Comparison of ENCODE assay signal across 24 mouse cellular contexts in the genomic region with DNA sequence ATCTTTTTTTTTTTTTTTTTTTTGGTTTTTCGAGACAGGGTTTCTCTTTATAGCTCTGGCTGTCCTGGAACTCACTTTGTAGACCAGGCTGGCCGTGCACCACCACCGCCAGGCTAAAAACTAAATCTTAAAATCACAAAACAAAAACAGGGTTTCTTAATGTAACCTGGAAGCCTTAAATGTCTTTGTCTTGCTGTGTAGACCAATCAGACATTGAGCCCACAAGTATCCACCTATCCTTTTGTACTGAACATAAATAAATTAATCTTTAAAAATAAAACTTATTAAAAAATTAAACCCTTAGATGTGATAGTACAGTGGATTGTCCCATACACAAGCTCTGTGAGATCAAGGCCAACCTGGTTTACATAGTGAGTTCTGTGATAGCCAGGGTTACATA. TPM values are rescaled to one million over a fixed set of nuclear protein-coding genes. Genes with fewer than 3 reads are reported as not detected.
DNase-seq lines count a peak whose midpoint lies in the region; TF ChIP-seq lines count a peak whose summit lies in the region.
"Had no signal": no experiment of that assay in that cellular context is flagged by ENCODE, and none has a peak within 500 bp of the region (broad histone marks: within the 10 kb centered on the region; RNA-seq: fewer than 3 reads in every experiment).

No protein-coding gene starts in this region.

- no peak for TF ChIP-seq RAD21 in MEL (IDR thresholded peaks at IDR 0.05; ENCODE audit: low read depth, low read length)

- H3K4me3 ChIP-seq in MEL (ENCODE audit: control insufficient read depth in 1 of 2, insufficient read depth in 1 of 2, low read depth in 2 of 2, low read length in 2 of 2) = no peak overlapping the region
- H3K4me3 ChIP-seq: embryonic facial prominence, embryonic 10.5 days; embryonic facial prominence, embryonic 12.5 days; forebrain, embryonic 13.5 days; forebrain, embryonic 15.5 days had no signal

- TF ChIP-seq EP300 in MEL (IDR thresholded peaks at IDR 0.05; ENCODE audit: low read depth in 1 of 2, low read length in 2 of 2) = no peak

- no peaks in the 10 kb centered on the region for H3K79me2 ChIP-seq in MEL (ENCODE audit: control insufficient read depth, insufficient read depth, low read length, poor library complexity)

- H3K9ac ChIP-seq in MEL (ENCODE audit: control insufficient read depth, low read depth, low read length, poor library complexity, severe bottlenecking) = no peak overlapping the region
- H3K9ac ChIP-seq: embryonic facial prominence, embryonic 12.5 days; forebrain, embryonic 13.5 days; forebrain, embryonic 15.5 days; forebrain, postnatal 0 days had no signal

- no peak for TF ChIP-seq POLR2A in MEL (IDR thresholded peaks at IDR 0.05; ENCODE audit: control insufficient read depth in 1 of 2, insufficient read depth in 1 of 2, low read depth in 1 of 2, low read length in 2 of 2, poor library complexity in 1 of 2)

- H3K36me3 ChIP-seq in MEL (ENCODE audit: control insufficient read depth in 1 of 2, insufficient read depth in 2 of 2, low read length in 2 of 2) = no peaks in the 10 kb centered on the region
- H3K36me3 ChIP-seq: embryonic facial prominence, embryonic 10.5 days; embryonic facial prominence, embryonic 12.5 days; forebrain, embryonic 15.5 days had no signal

- H3K27me3 ChIP-seq in MEL (ENCODE audit: control insufficient read depth in 1 of 2, insufficient read depth in 2 of 2, low read length in 2 of 2) = peaks cover 0 to 4% of the 10 kb centered on the region in 2 experiments; a peak in 1 of 4 replicates
- H3K27me3 ChIP-seq: embryonic facial prominence, embryonic 12.5 days; forebrain, embryonic 13.5 days; forebrain, embryonic 15.5 days had no signal

- H3K9me3 ChIP-seq in MEL (replicated peaks; ENCODE audit: insufficient read depth, low read length) = no peaks in the 10 kb centered on the region
- H3K9me3 ChIP-seq: embryonic facial prominence, embryonic 10.5 days; embryonic facial prominence, embryonic 12.5 days; forebrain, embryonic 13.5 days; forebrain, embryonic 15.5 days; G1E had no signal

- H3K27ac ChIP-seq in MEL (ENCODE audit: control insufficient read depth, low read depth, low read length) = no peak overlapping the region
- H3K27ac ChIP-seq: embryonic facial prominence, embryonic 10.5 days; embryonic facial prominence, embryonic 12.5 days; forebrain, embryonic 13.5 days; forebrain, embryonic 15.5 days had no signal

- DNase-seq in A20 (ENCODE audit: low read depth, low spot score) (peak; percentile 77), MEL (ENCODE audit: low read depth, low spot score) (peak; percentile 30), ZHBTc4 (ENCODE audit: low read depth, low spot score) (peak; percentile 59), MN1 (ENCODE audit: low spot score) (no peak)
- DNase-seq in thymus, adult 18-20 months = no peak
- no peak for DNase-seq in thymus, postnatal 36 days
- DNase-seq: adrenal gland, adult 8-10 months; adrenal gland, postnatal 14 days; adrenal gland, postnatal 36 days; cerebellum, adult 11-12 months; cerebellum, adult 2 months; cerebellum, adult 9-10 months; cerebellum, postnatal 10 days; cerebellum, postnatal 25 days; forebrain, postnatal 0 days had no signal

- no peaks in the 10 kb centered on the region for H3K4me1 ChIP-seq in MEL (ENCODE audit: control insufficient read depth in 1 of 2, insufficient read depth in 2 of 2, low read length in 2 of 2)

- no peak for TF ChIP-seq CTCF in MEL (IDR thresholded peaks at IDR 0.05 in 2 of 3, conservative IDR thresholded peaks at IDR 0.05 in 1 of 3; ENCODE audit: control insufficient read depth in 1 of 3, insufficient read depth in 1 of 3, low read depth in 2 of 3, low read length in 3 of 3, poor library complexity in 1 of 3, severe bottlenecking in 1 of 3)

TF ChIP-seq in MEL, 35 proteins besides CTCF, POLR2A, EP300 and RAD21:
- TF ChIP-seq POLR2AphosphoS2 (IDR thresholded peaks at IDR 0.05; ENCODE audit: low read length) (no peak), TAL1 (IDR thresholded peaks at IDR 0.05; ENCODE audit: low read length) (no peak), ZKSCAN1 (IDR thresholded peaks at IDR 0.05; ENCODE audit: low read depth, low read length) (no peak), UBTF (IDR thresholded peaks at IDR 0.05; ENCODE audit: borderline replicate concordance, insufficient read depth, low read depth, low read length) (no peak), SMC3 (IDR thresholded peaks at IDR 0.05; ENCODE audit: low read depth, low read length) (no peak), KAT2A (conservative IDR thresholded peaks at IDR 0.05; ENCODE audit: low read depth, low read length) (no peak), HCFC1 (IDR thresholded peaks at IDR 0.05; ENCODE audit: low read depth, low read length) (no peak)

RNA-seq across cellular contexts. Expression of a gene that starts 2.5 kb away (rescaled TPM):
- total RNA-seq in MEL (2012; rRNA removed) = not detected in 2 replicates
- under 1 TPM in 1 of 2 experiments, not detected in 1; 0.25 TPM for polyA plus RNA-seq in MEL (2012; ENCODE audit: insufficient read depth in 1 of 2, insufficient read length in 2 of 2, low read depth in 1 of 2, low replicate concordance in 2 of 2, missing spikeins in 1 of 2)

RNA-seq across cellular contexts. Expression of a gene that starts 23.2 kb away (rescaled TPM):
- not detected in 2 replicates for total RNA-seq in MEL (2012; rRNA removed)
- polyA plus RNA-seq in MEL (2012; ENCODE audit: insufficient read depth in 1 of 2, insufficient read length in 2 of 2, low read depth in 1 of 2, low replicate concordance in 2 of 2, missing spikeins in 1 of 2) = not detected
- polyA plus RNA-seq: activated CD4-positive, CD25-positive, alpha-beta regulatory T cell, adult 4 months; embryonic facial prominence, embryonic 10.5 days; embryonic facial prominence, embryonic 12.5 days; embryonic facial prominence, embryonic 14.5 days; forebrain, embryonic 11.5 days; forebrain, embryonic 13.5 days; G1E; Patski had no signal

RNA-seq across cellular contexts. Expression of a gene that starts 53.3 kb away (rescaled TPM):
- total RNA-seq in MEL (2012; rRNA removed) = 5.4 and 9.7 TPM in 2 replicates
- polyA plus RNA-seq in MEL (2012; ENCODE audit: insufficient read depth in 1 of 2, insufficient read length in 2 of 2, low read depth in 1 of 2, low replicate concordance in 2 of 2, missing spikeins in 1 of 2) = 10 to 100 TPM in 1 of 2 experiments, not detected in 1; 19.3 TPM

Comparison
In these comparisons a context has a peak if more than half of its experiments do, and no peak if none do; other contexts are left out.
1. DNase-seq: peak in A20 (single experiment), MEL (single experiment) and ZHBTc4 (single experiment); none in thymus, adult 18-20 months (0 of 2), thymus, postnatal 36 days (0 of 2) and MN1 (single experiment).